Mouse (Mus musculus) CD8-positive naive resting alpha-beta T cell, adult 57 days (primary cell): ENCODE results near the gene Pgap3. TPM values are rescaled to one million over a fixed set of nuclear protein-coding genes. Genes with fewer than 3 reads are reported as not detected.

ENCODE experiments used
- total RNA-seq: library from RNA; stranded (reverse); gene quantifications from one replicate; pipeline ENCODE4 v1.2.4, GENCODE M21; 2023

The Pgap3 gene
- 11.3 TPM for total RNA-seq

DNA sequence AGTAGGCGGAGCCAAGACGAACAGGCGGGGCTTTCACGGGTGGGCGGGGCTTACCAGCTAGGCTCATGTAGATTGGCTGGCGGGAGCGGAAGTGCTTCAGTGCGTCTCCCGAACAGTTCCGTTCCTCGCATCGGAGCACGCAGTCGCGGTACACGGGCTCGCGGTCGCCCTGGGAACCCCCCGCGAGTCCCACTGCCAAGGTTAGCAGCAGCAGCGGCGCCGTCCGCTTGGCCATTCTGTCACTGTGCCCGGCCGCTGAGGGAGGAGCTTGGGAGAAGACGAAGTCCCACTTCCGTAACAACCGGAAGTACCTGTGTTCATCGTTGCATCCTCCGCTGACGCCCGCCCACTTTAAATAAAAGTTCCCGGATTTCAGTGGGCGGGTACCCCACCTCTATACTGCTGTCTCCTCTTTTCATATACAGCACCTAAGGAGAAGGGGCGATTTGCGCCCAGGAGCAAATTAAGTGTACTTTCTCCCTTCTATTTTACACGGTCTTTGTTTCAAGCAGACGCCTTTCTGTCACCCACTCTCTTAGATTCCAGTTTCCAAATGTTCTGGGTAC lies at the start of gene Pgap3:
Pgap3 (minus strand) TSS at position 330 of the 566 bp plus-strand sequence.

DNA sequence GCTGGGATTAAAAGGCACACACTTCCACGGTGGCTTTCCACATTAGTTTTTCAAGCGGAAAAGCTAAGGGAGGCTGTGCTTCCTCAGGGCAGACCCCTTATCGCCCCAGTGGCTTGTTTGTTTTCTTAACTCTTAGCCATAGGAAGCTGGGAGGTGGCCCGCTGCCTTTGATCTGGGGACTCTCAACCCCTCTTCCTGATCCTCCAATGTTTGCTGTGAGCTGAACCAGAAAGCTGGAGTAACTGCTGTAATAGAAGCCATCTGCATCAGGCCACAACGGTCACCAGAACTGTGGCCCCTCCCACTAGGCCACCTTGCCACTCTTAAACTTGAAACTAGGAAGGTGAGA lies 45.9 kb upstream of the Pgap3 start, which contains the start of gene Grb7:
Grb7 (plus strand) TSS at position 182 of the 349 bp plus-strand sequence.

DNA sequence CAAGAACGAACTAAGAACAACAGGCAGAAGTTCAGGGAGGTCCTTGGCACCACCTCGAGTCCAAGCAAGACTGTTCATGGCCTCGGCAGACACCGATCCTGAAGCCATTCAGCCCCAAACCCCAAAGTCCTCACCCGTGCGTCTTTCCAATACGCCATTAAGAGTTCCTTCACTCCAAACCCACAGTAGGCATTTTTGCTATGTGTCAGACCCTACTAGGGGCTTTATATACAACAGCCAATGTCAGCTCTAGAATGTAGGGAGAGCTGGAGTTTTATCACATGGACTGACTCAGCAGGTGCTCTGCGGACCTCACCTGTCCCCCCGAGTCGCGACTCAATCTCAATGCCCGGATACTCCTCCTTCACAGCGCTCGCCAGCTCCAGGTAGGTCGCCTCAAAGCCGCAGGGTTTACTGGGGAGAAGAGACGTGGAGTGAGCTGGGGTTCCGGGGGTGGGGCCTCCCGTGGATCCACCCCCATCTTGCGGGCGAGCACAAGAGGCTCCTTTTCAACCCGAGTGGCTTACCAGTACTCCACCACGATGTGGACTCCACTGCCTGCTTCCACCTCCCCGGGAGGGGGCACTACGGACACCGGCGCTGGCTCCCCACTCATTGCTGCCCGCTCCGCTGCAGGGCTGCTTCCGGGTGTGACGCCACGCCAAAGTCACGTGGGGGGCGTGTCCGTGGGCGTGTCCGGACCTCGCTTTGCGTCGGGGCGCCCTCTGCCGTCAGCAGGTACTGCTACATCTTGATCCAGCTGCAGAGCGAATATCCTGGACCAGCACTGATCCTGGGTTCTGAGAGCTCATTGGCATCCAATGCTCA lies 38.3 kb upstream of the Pgap3 start, which contains the start of gene Mien1:
Mien1 (minus strand) TSS at position 661 of the 828 bp plus-strand sequence.

DNA sequence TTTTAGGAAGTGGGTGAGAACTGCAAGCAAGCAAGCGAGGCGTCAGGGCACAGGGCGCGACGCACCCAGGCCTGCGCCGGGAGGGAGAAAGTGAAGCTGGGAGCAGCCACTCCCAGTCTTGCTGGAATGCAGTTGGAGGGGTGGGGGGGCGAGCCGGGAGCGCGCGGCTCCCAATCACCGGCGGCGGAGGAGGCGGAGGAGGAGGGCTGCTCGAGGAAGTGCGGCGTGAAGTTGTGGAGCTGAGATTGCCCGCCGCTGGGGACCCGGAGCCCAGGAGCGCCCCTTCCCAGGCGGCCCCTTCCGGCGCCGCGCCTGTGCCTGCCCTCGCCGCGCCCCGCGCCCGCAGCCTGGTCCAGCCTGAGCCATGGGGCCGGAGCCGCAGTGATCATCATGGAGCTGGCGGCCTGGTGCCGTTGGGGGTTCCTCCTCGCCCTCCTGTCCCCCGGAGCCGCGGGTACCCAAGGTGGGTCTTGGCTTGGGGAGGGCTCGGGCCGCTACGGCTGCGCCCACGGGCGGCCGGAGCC lies 12.0 kb upstream of the Pgap3 start, which contains the start of gene Erbb2:
Erbb2 (plus strand) TSS at position 198 of the 524 bp plus-strand sequence.

DNA sequence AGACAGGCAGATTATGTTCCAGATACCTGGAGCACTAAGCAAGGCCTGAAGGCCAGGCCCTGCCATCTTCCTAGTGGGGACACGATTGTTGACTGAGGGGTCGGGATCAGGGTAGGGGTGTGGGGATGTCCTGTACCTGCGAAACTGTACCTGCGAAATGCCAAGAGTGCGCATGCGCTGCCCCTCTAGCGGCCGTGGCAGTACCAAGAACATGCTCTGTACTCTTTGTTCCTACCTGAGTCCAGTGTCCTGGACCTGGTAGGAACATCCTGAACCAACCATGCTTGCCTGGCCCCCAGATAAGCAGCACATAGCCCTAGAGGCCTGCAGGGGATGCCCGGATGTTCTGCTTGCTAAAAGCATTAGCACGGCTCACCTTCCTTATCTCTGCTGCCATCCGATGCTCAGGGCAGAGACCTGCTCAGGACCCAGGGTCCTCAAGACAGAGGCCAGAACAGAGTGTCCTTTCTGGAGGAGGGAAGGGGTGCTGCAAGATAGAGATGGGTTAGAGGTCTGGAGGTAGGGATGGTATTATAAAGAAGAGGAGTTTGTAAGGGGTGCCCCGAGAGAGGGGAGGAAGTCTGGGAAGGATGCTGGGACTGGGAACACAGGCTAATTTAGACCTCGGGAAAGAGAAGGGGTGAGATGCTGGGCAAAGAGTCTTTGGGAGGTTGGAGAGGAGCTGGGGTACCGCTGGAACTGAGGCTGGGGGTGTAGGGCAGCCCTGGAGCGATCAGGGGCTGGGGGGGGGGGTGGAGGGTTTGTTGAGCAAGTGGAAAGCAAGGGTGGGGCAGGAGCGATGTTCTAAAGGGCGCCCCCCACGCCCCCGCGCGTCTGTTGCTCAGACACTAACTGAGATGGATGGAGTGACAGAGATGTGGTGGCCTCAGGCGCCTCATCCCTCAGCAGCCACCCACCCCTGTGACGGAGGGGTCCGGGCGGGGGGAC lies 14.4 kb downstream of the Pgap3 start, which contains the start of gene Pnmt:
Pnmt (plus strand) TSS at position 813 of the 948 bp plus-strand sequence.

DNA sequence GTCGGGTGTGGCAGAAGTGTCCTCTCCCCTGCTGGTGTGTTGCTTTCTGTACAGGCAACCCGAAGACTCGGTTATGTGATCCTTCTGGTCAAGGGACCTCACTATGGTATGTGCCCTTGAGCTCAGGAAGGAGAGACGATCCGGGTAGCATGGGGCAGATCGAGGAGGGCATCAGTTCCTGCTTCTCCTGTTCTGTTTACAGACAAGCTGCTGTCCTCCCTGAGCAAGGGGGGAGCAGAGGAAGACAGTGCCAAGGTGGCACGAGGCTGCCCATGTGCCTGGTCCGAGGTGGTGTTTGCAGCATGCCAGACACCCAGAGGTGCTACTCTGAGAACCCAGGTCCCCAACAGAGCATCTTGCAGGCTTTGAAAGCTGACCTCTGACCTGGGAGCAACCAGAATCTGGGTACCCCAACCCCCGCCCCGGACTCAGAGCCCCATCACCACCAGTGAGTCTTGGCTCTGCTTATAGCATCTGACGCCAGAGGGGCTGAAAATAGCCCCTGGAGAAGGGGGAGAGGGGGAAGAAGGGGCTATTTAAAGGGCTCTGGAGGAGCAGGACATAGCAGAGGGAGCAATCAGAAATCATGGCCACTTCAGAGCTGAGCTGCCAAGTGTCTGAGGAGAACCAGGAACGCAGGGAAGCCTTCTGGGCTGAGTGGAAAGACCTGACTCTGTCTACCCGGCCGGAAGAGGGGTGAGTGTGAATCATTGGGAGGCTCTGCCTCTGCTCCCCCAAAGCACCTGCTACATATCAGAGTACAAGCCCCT lies 16.8 kb downstream of the Pgap3 start, which contains the start of gene Tcap:
Tcap (plus strand) TSS at position 551 of the 770 bp plus-strand sequence.

DNA sequence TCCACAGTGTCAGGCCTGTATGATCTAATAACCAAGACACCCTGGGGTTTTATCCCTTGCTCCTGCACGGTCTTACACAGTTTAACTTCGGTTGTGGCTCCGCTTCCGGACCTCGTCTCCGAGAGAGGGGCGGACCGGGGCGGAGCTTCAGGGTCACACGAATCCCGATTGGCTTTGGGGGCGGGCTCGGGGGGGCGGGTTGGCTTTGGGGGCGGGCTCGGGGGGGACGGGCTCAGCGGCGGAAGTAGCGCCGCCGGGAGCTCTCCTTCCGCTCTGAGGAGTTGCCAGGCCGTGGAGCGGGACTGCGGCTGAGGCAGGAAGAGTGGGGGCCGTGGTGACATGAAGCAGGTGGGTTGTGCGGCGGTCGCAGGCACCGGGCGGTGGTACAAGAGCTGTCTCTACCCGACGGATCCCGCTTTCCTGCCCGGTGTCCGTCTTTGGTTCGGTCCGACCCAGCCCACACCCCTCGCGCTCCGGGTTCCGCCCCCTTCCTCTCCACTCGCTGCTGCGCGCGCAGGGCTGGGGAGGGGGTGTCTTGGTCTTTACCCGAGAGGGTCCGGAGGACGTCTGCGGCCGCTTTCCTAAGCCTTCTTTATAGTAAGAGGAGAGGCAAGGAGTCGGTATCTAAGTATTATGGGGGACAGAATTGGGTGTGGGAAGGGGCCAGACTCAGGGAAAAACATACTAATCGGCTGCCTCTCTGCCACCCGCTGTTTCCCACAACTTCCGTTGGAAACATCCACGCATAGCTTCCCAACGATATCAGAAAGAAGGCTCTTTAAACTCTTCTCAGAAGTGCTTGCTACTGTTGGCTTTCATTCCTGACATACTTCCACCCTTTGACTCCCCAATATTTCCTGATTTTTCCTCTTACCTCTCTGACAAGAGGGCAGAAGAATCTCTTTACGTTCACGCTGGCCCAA lies 41.9 kb downstream of the Pgap3 start, which contains the start of gene Stard3:
Stard3 (plus strand) TSS at position 208 of the 923 bp plus-strand sequence.

DNA sequence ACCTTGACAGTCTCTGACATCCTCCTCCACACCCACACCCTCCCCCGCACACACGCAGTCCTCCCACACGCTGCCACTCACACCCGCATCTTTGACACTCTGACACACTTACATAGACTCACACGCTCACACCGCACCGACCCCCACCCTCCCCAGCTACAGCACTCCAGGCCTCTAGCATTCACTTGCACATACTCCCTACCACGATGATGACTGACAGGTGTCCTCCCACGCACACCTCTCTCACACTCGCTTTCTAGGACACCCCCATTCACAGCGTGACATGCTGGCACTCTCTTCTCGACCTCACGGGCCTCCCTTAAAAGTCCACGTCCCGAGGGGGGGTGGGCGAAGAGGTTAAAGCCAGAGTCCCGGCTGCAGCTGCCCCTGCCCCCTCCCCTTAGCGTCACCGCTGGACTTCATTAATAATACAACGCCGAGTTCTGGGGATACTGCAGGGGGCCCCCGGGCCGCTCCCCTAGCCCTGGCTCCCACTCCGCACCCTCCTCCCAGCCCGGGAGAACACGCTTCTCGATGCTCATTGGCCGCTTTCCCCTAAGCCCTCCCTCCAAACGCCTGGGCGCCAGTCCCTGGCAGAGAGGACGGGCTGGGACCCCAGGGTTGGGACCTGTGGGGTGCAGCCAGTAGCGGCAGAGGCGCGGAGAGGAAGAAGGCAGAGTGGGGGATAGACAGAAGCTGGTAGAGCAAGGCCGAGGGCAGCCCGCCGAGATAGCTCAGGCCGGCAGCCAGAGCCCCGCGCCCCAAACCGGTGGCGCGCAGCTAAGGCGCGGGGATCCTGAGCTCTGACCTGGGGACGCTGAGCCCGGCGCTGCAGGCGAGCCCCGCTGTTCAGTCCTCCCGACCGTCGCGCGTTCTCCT lies 52.0 kb downstream of the Pgap3 start, which contains the start of gene Ppp1r1b:
Ppp1r1b (plus strand) TSS at position 322 of the 879 bp plus-strand sequence.

Other genes with a start within 250 kb of the Pgap3 start
- gene Med1, start 207.2 kb downstream of the Pgap3 start, total RNA-seq = 75.5 TPM
- gene Cdk12, start 197.4 kb downstream of the Pgap3 start, total RNA-seq = 88.6 TPM
- not detected for gene Neurod2, start 70.8 kb downstream of the Pgap3 start, total RNA-seq
- gene Ppp1r1b, start 52.1 kb downstream of the Pgap3 start, total RNA-seq = not detected
- gene Stard3, start 42.1 kb downstream of the Pgap3 start, total RNA-seq = 40.9 TPM
- gene Tcap, start 16.7 kb downstream of the Pgap3 start, total RNA-seq = not detected
- gene Pnmt, start 14.0 kb downstream of the Pgap3 start, total RNA-seq = not detected
- not detected for gene Erbb2, start 12.0 kb upstream of the Pgap3 start, total RNA-seq
- 43.0 TPM for gene Mien1, start 38.5 kb upstream of the Pgap3 start, total RNA-seq
- gene Grb7, start 45.9 kb upstream of the Pgap3 start, total RNA-seq = 0.31 TPM
- 178 TPM for gene Ikzf3, start 145.5 kb upstream of the Pgap3 start, total RNA-seq
- gene Zpbp2, start 150.6 kb upstream of the Pgap3 start, total RNA-seq = 3.7 TPM
- gene Ormdl3, start 186.9 kb upstream of the Pgap3 start, total RNA-seq = 20.5 TPM
- gene Lrrc3c, start 197.8 kb upstream of the Pgap3 start, total RNA-seq = not detected
- 28.9 TPM for gene Gm12355, start 225.2 kb upstream of the Pgap3 start, total RNA-seq
- not detected for gene Gsdma3, start 225.9 kb upstream of the Pgap3 start, total RNA-seq
- gene Gsdma2, start 246.3 kb upstream of the Pgap3 start, total RNA-seq = not detected